Mouse (Mus musculus) ES-Bruce4 (cell line): ENCODE measurements around the gene Emp1. TPM values are rescaled to one million over a fixed set of nuclear protein-coding genes. Genes with fewer than 3 reads are reported as not detected.

Source experiments
- H3K27ac ChIP-seq: 2 replicates; pipeline ENCODE4 v1.5.1; 2012; ENCODE audit warnings: low read length, inconsistent platforms; ENCODE audit not compliant: insufficient read depth
- H3K27me3 ChIP-seq: 2 replicates; pipeline ENCODE4 v1.6.1; 2012; ENCODE audit warnings: mild to moderate bottlenecking, low read length, inconsistent platforms; ENCODE audit not compliant: control insufficient read depth, poor library complexity, insufficient read depth, severe bottlenecking
- H3K36me3 ChIP-seq: 2 replicates; pipeline ENCODE4 v1.6.1; 2012; ENCODE audit warnings: inconsistent platforms, mild to moderate bottlenecking, low read length, moderate library complexity; ENCODE audit not compliant: control insufficient read depth, poor library complexity, insufficient read depth, severe bottlenecking
- H3K4me1 ChIP-seq: one replicate; pipeline ENCODE4 v1.8.1; 2011; ENCODE audit warnings: low read length; ENCODE audit not compliant: control insufficient read depth, insufficient read depth
- H3K4me3 ChIP-seq: 2 replicates; pipeline ENCODE4 v1.5.1; 2011; ENCODE audit warnings: low read depth, mild to moderate bottlenecking, low read length
- H3K9ac ChIP-seq: 2 replicates; pipeline ENCODE4 v1.6.1; 2012; ENCODE audit warnings: low read depth, mild to moderate bottlenecking, inconsistent platforms; ENCODE audit not compliant: poor library complexity, severe bottlenecking
- H3K9me3 ChIP-seq: replicated peaks from 2 replicates; pipeline ENCODE4 v1.6.1; 2012; ENCODE audit warnings: mild to moderate bottlenecking, low read length, inconsistent platforms; ENCODE audit not compliant: control insufficient read depth, poor library complexity, insufficient read depth, severe bottlenecking
- CTCF ChIP-seq: IDR thresholded peaks from one replicate; pipeline ENCODE4 v1.8.1; 2011; ENCODE audit warnings: low read depth, low read length
- EP300 ChIP-seq: IDR thresholded peaks from 2 replicates; pipeline ENCODE4 v1.6.1; 2011; ENCODE audit warnings: low read depth, low read length; ENCODE audit not compliant: insufficient read depth
- POLR2A ChIP-seq: IDR thresholded peaks from one replicate; pipeline ENCODE4 v1.8.1; 2011; ENCODE audit warnings: low read length; ENCODE audit not compliant: insufficient read depth
- polyA plus RNA-seq: library from polyadenylated mRNA; stranded (reverse); fragments of >200 nt; gene quantifications from 2 replicates; pipeline ENCODE4 v1.2.4, GENCODE M21; 2011; ENCODE audit warnings: low read depth; ENCODE audit not compliant: missing spikeins, insufficient read depth, insufficient read length

Gene Emp1
- polyA plus RNA-seq, 1 experiment = 38.6 TPM

DNA sequence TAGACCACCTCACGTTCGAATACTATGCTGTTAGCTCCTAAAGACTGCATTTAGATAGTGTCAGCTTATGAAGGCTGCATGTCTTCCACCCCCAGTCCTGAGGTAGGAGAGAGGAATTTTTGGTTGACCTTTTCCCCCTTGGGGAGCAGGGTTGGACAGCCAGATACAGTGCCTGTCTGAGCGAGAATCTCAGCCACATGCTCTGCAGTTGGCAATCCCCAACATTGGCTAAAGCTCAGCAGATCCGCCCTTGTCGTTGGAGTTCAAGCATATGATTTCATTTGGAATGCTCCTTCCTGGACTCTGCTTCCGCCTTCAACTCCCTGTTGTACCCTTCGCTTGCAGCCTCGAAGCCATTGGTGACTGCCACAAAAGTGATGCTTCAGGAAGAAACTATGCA, 26.0 kb upstream of the Emp1 start:
- Histone ChIP-seq H3K9ac (no peak overlapping the region), H3K9me3 (no peaks in the 10 kb centered on the region), H3K27me3 (no peaks in the 10 kb centered on the region)

GRCm38 (mm10) chr6:135340355-135341075, 21.8 kb upstream of the Emp1 start:
- Histone ChIP-seq H3K9ac (no peak overlapping the region), H3K27ac (no peak overlapping the region)

More for the DNA sequence above, 26.0 kb upstream of the Emp1 start:
- Histone ChIP-seq H3K36me3 (no peaks in the 10 kb centered on the region), H3K27ac (no peak overlapping the region), H3K4me1 (no peaks in the 10 kb centered on the region), H3K4me3 (no peak overlapping the region)
- TF ChIP-seq CTCF = no peak
- no peak for TF ChIP-seq EP300
- no peak for TF ChIP-seq POLR2A

DNA sequence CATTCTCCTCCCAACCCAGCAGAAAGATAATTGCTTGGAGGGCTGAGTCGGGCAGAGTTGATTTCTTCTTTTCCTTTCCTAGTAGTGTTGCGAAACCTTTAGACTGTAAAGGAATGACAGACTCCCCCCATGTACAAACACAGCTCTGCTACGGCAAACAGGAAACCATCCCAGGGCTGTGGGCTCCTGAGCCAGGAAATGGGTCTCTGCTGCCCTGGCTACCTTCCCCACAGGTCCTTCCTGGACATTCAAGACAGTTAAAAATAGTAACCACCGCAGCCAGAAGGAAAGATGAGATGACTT, 21.3 kb upstream of the Emp1 start:
- H3K9ac ChIP-seq = no peak overlapping the region
- no peaks in the 10 kb centered on the region for H3K9me3 ChIP-seq
- no peak overlapping the region for H3K4me3 ChIP-seq
- no peaks in the 10 kb centered on the region for H3K4me1 ChIP-seq
- H3K27ac ChIP-seq = no peak overlapping the region
- TF ChIP-seq EP300 (no peak), CTCF (no peak), POLR2A (no peak)
- H3K27me3 ChIP-seq = no peaks in the 10 kb centered on the region; the same call in 1 of the 2 replicates
- no peaks in the 10 kb centered on the region for H3K36me3 ChIP-seq

More at GRCm38 (mm10) chr6:135340355-135341075, 21.8 kb upstream of the Emp1 start:
- H3K4me1 ChIP-seq = no peaks in the 10 kb centered on the region
- no peaks in the 10 kb centered on the region for H3K9me3 ChIP-seq
- no peak overlapping the region for H3K4me3 ChIP-seq
- TF ChIP-seq POLR2A (no peak), EP300 (no peak), CTCF (no peak)
- H3K27me3 ChIP-seq = no peaks in the 10 kb centered on the region; the same call in 1 of the 2 replicates
- no peaks in the 10 kb centered on the region for H3K36me3 ChIP-seq

GRCm38 (mm10) chr6:135351638-135352302, 10.6 kb upstream of the Emp1 start:
- no peaks in the 10 kb centered on the region for H3K9me3 ChIP-seq
- H3K36me3 ChIP-seq = no peaks in the 10 kb centered on the region
- no peak for TF ChIP-seq EP300
- TF ChIP-seq CTCF = no peak
- no peak for TF ChIP-seq POLR2A
- H3K4me1 ChIP-seq = no peaks in the 10 kb centered on the region
- no peak overlapping the region for H3K4me3 ChIP-seq
- H3K27me3 ChIP-seq = no peaks in the 10 kb centered on the region
- no peak overlapping the region for H3K27ac ChIP-seq
- H3K9ac ChIP-seq = no peak overlapping the region

- no peak overlapping the region for H3K4me3 ChIP-seq
- no peaks in the 10 kb centered on the region for H3K36me3 ChIP-seq
- H3K9me3 ChIP-seq = no peaks in the 10 kb centered on the region
- H3K27me3 ChIP-seq = no peaks in the 10 kb centered on the region
- H3K4me1 ChIP-seq = no peaks in the 10 kb centered on the region
- H3K27ac ChIP-seq = no peak overlapping the region
- H3K9ac ChIP-seq = no peak overlapping the region
- TF ChIP-seq EP300 (no peak), CTCF (no peak), POLR2A (no peak)
Measured at GRCm38 (mm10) chr6:135352537-135352936, 9.8 kb upstream of the Emp1 start.

DNA sequence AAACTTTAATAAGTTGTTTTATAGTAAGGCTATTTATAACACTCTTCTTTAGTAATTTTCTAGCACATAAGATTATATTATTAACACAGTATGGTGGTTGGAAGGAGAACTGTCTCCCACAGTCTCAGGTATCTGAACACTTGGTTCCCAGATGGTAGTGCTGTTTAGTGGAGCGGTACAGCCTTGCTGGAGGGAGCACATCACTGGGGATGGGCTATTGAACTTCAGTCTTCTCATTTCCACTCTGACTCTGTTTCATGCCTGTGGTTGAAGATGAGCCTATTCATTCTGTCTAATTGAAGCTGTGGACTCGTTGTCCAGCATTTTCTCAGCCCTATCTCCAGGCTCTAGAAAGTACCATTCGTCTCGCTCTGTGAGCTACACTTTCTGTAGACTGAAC, 7.4 kb upstream of the Emp1 start:
- Histone ChIP-seq H3K9me3 (no peaks in the 10 kb centered on the region), H3K9ac (no peak overlapping the region), H3K36me3 (no peaks in the 10 kb centered on the region), H3K4me3 (no peak overlapping the region), H3K27ac (no peak overlapping the region), H3K27me3 (no peaks in the 10 kb centered on the region), H3K4me1 (no peaks in the 10 kb centered on the region)
- TF ChIP-seq CTCF (no peak), POLR2A (no peak), EP300 (no peak)
